In genomic region chr19:57304666-57305065, GRCm38 (mm10) we compare ENCODE assay signal across 32 mouse cellular contexts. TPM values are rescaled to one million over a fixed set of nuclear protein-coding genes. Genes with fewer than 3 reads are reported as not detected.
A peak's percentile ranks its signal among the peaks of the same experiment; 100 is the strongest.
DNase-seq lines count a peak whose midpoint lies in the region; ATAC-seq and TF ChIP-seq lines count a peak whose summit lies in the region.
"Had no signal": no experiment of that assay in that cellular context is flagged by ENCODE, and none has a peak within 500 bp of the region (broad histone marks: within the 10 kb centered on the region; RNA-seq: fewer than 3 reads in every experiment).

No protein-coding gene starts in this region.

- H3K4me3 ChIP-seq in brown adipose tissue, adult 24 weeks (ENCODE audit: insufficient read depth, low read depth, low read length): no peak overlapping the region
- H3K4me3 ChIP-seq in midbrain, embryonic 15.5 days: no peak overlapping the region
- no peak overlapping the region for H3K4me3 ChIP-seq in lung, adult 2 months (replicated peaks; ENCODE audit: extremely low read depth, low read depth, low read length)
- H3K4me3 ChIP-seq: embryonic facial prominence, embryonic 10.5 days; embryonic facial prominence, embryonic 13.5 days; erythroblast, embryonic 14.5 days; forebrain, embryonic 10.5 days; hindbrain, embryonic 10.5 days; hindbrain, embryonic 13.5 days had no signal

- 82% methylated on average over 2 of the region's 2 CpGs for WGBS in midbrain, embryonic 15.5 days
- 67% methylated on average over 2 of the region's 2 CpGs for WGBS in lung, adult 2 months

- H3K9ac ChIP-seq in midbrain, embryonic 15.5 days: no peak overlapping the region
- H3K9ac ChIP-seq: embryonic facial prominence, embryonic 13.5 days; forebrain, postnatal 0 days; hindbrain, embryonic 13.5 days had no signal

- no peak for TF ChIP-seq POLR2A in lung, adult 2 months (IDR thresholded peaks at IDR 0.05; ENCODE audit: borderline replicate concordance, extremely low read depth, low read depth, low read length)

- DNase-seq in 3134 (ENCODE audit: extremely low read depth, insufficient read length, low spot score) (peak; percentile 47), 3T3-L1 (ENCODE audit: low read depth, low spot score) (peak; percentile 80), NIH3T3 (ENCODE audit: low read depth) (peak; percentile 71)
- DNase-seq in right cerebral cortex, adult 18-20 months: no peak
- DNase-seq in lung, adult 2 months: no peak
- DNase-seq: adrenal gland, adult 2 months; adrenal gland, postnatal 14 days; B cell, adult 2 months; cerebellum, adult 11 months; cerebellum, adult 2 months; cerebellum, postnatal 10 days; cerebellum, postnatal 36 days; embryo, embryonic 11 days; forebrain, postnatal 0 days; gastrocnemius, postnatal 36 days; heart, postnatal 36 days; kidney, adult 18-20 months had no signal

- no peaks in the 10 kb centered on the region for H3K27me3 ChIP-seq in midbrain, embryonic 15.5 days (replicated peaks)
- H3K27me3 ChIP-seq: CH12.LX; embryonic facial prominence, embryonic 13.5 days; hindbrain, embryonic 13.5 days had no signal

- no peak for TF ChIP-seq CTCF in lung, adult 2 months (IDR thresholded peaks at IDR 0.05; ENCODE audit: insufficient read depth, low read length)

- peaks cover 39% of the 10 kb centered on the region for H3K4me1 ChIP-seq in brown adipose tissue, adult 24 weeks (ENCODE audit: control insufficient read depth, insufficient read depth, insufficient read length, low read length)
- H3K4me1 ChIP-seq in midbrain, embryonic 15.5 days: no peaks in the 10 kb centered on the region
- no peaks in the 10 kb centered on the region; the same call in 1 of the 2 replicates for H3K4me1 ChIP-seq in lung, adult 2 months (ENCODE audit: control insufficient read depth, insufficient read depth, low read length)
- H3K4me1 ChIP-seq: embryonic facial prominence, embryonic 10.5 days; embryonic facial prominence, embryonic 13.5 days; hindbrain, embryonic 10.5 days had no signal

- no peaks in the 10 kb centered on the region for H3K36me3 ChIP-seq in midbrain, embryonic 15.5 days (replicated peaks)
- H3K36me3 ChIP-seq: embryonic facial prominence, embryonic 10.5 days; embryonic facial prominence, embryonic 13.5 days; forebrain, embryonic 10.5 days; G1E; hindbrain, embryonic 10.5 days; hindbrain, embryonic 13.5 days had no signal

- no peak overlapping the region for H3K4me2 ChIP-seq in midbrain, embryonic 15.5 days
- H3K4me2 ChIP-seq: embryonic facial prominence, embryonic 13.5 days; heart, embryonic 11.5 days; hindbrain, embryonic 13.5 days had no signal

- H3K9me3 ChIP-seq in midbrain, embryonic 15.5 days: no peaks in the 10 kb centered on the region
- H3K9me3 ChIP-seq: embryonic facial prominence, embryonic 10.5 days; embryonic facial prominence, embryonic 13.5 days; forebrain, embryonic 10.5 days; G1E; hindbrain, embryonic 10.5 days; hindbrain, embryonic 13.5 days had no signal

- no peak for ATAC-seq in midbrain, embryonic 15.5 days (replicated peaks)
- ATAC-seq: forebrain, embryonic 14.5 days; forebrain, postnatal 0 days; hindbrain, postnatal 0 days; inflammation-experienced regulatory T-cells, adult 6 months; intestine, embryonic 16.5 days had no signal

- peak overlapping the region; percentile 85 for H3K27ac ChIP-seq in brown adipose tissue, adult 24 weeks (replicated peaks; ENCODE audit: low read depth, low read length)
- no peak overlapping the region for H3K27ac ChIP-seq in midbrain, embryonic 15.5 days
- H3K27ac ChIP-seq: embryonic facial prominence, embryonic 10.5 days; embryonic facial prominence, embryonic 13.5 days; forebrain, embryonic 10.5 days; hindbrain, embryonic 10.5 days; hindbrain, embryonic 13.5 days; hindbrain, postnatal 0 days had no signal

RNA-seq across cellular contexts. Expression of gene Ablim1, which starts 10.1 kb away (rescaled TPM):
- polyA plus RNA-seq in brown adipose tissue, adult 24 weeks (2012; ENCODE audit: insufficient read depth, insufficient read length, missing spikeins): 52.5 and 54.2 TPM in 2 replicates
- 57.4 and 64.5 TPM in 2 replicates for polyA plus RNA-seq in midbrain, embryonic 15.5 days (2015; fragmentation: Nextera tagmentation; extraction: Ambion mirVana)
- 53.6 and 71.3 TPM in 2 replicates for polyA plus RNA-seq in lung, adult 2 months (2012; rRNA removed)

RNA-seq across cellular contexts. Expression of gene Fam160b1, which starts 55.8 kb away (rescaled TPM):
- polyA plus RNA-seq in brown adipose tissue, adult 24 weeks (2012; ENCODE audit: insufficient read depth, insufficient read length, missing spikeins): 9.0 and 9.3 TPM in 2 replicates
- 12.9 and 14.1 TPM in 2 replicates for polyA plus RNA-seq in midbrain, embryonic 15.5 days (2015; fragmentation: Nextera tagmentation; extraction: Ambion mirVana)
- 12.7 and 17.5 TPM in 2 replicates for polyA plus RNA-seq in lung, adult 2 months (2012; rRNA removed)

Comparison
In these comparisons a context has a peak if more than half of its experiments do, and no peak if none do; other contexts are left out.
1. DNase-seq: peak in 3134 (single experiment), 3T3-L1 (single experiment) and NIH3T3 (single experiment); none in right cerebral cortex, adult 18-20 months (single experiment) and lung, adult 2 months (single experiment).